Mouse (Mus musculus) cerebellum, adult 8-10 months (tissue): ENCODE measurements at regions not wholly inside any gene's neighbourhood (a gene's known extent, or its start where the extent isn't known, plus 50 kb on each side); places are given as distances from the start of the nearest gene placed in this dataset.

Experiments used
- DNase-seq: peaks from one replicate; pipeline ENCODE4 v3.0.0; 2022

DNA sequence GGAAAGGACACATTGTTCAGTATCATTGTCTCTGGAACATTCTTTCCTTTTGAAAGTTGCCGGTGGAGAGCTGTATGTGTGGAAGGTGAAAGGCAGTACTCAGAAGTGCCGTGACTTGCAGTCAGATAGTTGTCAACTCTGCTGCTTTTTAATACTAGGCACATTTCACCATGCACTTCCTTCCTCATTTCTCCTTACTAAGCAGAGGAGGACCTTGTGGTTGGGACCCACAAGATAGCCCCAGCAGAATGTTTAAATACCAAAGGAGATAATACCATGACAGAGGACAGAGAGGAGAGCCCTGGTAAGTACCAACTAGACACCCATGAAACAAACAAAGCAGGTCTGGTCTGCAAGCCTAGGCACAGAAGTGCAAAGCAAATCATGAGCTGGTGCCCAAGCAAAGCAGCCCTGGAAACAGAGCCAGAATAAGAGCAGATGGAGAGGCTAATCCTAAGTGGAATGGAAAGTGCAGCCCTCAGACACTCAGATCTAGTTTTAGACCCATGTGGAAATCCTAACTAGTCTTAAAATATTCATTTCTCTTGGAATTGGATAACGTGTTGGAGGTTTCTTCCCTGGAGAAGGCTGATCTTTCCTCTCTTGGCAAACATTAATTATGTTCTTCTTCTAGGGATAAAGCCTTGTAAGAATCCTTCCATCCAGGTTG is 341.4 kb downstream of the Insc start:
- no peak for DNase-seq

DNA sequence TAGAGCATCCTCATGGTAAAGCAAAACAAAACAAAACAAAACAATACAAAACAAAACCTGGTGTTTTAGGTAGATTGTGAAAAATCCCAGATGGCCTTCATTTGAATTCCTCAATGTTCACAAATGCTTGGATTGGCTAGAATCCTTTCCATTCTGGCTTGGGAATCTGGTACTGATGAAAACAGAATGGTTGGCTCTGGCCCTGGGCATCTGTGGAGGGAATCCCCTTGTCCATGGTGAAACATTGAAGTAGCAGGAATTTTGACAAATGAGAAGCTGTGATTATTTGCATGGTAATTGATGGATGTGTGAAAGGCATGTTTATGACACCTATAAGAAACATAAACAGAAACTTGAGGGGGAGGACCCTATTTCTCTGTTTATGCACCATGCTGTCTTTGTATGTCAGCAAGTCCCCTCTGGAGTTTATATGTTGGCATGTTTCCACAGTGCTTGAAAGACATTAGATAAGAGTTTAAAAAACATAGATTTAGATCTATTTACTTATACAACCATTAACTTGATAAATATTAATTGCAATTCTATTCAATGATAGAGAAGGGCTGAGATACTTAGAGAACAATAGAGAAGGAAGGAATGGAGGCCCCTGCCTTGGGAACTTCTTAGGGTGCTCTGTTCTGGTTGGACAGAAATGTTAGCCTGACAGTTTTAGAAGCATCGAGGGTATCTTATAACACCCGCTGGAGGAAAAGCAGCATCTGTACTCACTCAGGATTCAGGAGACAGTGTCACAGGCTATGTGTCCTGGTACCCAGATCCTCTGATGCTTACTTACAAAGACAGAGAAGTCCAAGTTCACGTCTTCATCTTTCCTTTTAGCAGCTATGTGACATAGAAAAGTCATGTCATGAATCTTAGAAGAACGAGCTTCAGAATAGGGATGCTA is 343.3 kb downstream of the Insc start:
- no peak for DNase-seq

DNA sequence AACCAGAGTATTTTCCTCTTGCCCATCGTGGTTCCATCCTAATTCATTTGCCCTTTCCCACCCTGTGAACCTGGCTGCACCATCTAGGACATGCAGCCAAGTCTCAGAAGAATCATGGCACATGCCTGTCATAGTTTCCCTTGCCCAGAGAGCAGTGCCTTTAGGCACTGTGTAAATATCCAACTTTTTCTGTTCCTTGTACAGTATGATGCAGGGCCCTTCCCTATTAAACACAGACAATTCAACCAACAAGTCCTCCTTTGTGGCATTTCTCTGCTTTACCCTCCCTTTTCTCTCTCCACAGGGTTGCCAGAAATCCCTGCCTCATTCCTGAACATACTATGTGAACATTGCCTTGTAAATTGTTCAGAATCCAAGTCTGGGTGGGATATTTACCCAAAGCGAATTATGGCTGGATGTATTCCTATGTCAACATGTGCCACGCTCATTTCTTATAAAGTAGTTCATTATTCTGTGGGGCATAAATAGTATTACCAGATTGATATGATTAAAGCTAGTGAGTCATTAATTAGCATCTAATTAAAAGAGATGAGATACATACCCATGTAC is 349.1 kb downstream of the Insc start:
- no peak for DNase-seq

DNA sequence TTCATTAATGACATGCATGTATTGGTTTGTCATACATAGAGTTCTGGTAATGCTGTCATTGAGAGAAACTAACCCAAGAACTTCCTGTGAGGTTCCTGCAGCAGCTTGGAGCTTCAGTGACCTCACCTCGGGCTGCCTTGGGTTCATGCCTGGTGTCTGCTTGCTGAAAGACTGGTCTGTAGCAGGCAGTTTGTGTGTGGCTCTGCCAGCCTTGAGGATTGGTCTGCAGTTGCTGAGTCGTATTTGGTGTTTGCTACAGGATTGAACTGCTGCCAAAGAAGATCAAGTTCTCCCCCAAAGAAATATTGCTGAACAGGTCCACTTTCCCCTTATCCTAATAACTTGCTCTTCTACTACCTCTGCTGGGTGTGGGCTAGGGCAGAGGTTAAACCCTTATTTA is 362.5 kb downstream of the Insc start:
- no peak for DNase-seq

DNA sequence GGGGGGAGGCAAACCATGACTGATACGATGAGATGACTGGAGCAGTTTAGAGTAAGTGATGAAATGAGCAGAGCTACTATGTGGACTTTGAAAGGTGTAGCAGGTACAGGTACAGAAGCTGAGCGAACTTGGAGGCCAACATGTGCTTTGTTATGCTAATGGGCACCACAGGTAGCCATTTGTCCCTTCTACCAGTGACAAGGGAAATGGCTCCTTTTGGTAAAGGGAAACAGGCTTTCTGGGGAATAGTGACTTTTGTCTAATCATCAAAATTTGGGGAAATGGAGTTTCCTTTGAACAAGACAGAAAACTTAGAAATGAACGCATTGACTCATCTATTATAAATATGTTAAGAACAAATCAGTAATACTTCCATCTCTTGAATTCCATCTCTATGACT is 368.8 kb downstream of the Insc start:
- DNase-seq: no peak

DNA sequence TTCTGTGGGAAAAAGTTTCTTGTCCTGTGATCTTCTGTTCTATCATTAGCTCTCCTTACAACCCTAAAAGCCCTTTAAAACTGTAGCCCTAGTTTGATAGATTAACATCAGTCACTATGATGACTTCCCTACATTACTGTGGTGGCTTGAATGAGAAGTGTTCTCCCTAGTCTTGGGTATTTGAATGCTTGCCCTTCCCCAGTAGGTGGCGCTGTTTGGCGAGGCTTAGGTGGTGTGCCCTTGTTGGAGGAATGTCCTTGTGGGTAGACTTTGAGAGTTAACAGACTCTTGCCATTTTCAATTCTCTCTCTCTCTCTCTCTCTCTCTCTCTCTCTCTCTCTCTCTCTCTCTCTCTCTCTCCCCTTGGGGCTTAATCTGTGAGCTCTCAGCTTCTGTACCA is 379.8 kb downstream of the Insc start:
- DNase-seq: no peak

DNA sequence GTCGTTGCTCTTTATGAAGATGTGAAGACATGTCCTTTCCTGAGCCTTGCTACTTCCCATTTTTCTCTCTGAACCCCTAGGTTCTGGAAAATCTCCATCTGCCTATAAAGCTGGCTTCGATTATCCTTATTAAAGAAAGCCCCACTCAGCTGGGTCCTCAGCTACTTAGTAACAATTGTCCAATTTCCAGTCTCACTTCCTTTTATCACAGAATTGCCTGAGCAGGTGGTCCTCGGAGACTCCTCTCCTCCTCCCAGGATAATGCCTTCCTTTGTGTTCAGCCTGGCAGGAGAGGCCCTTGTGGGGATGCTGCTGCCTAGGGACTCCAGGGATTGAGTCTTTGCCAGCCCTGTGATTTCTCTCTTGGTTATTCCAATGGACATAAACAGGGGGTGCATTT is 385.5 kb downstream of the Insc start:
- no peak for DNase-seq

- no peak for DNase-seq
Measured at GRCm38 (mm10) chr7:115131259-115131969, 387.9 kb downstream of the Insc start.

GRCm38 (mm10) chr7:115131970-115132551 is 388.6 kb downstream of the Insc start:
- no peak for DNase-seq

DNA sequence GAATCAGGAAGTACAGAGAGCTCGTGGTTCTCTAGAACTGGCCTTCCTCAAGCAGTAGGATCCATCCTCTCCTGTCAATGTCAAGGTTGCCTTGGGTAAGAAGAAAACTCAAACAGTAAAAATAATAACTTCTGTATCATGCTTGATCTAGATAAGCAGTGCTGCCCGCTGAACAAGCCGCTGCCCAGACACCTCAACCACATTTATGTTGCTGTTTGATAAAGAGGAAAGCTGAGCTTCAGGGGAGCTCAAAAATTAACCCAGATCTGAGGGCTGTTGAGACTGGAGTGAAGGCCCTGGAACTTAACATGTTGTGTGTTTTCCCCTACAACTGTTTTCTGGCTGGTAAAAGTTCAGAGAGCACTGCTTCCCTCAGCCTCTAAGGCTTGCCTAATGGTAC is 389.1 kb downstream of the Insc start:
- no peak for DNase-seq

GRCm38 (mm10) chr7:115134926-115135575 is 391.6 kb downstream of the Insc start:
- no peak for DNase-seq

GRCm38 (mm10) chr7:115140286-115140685 is 396.8 kb downstream of the Insc start:
- DNase-seq: no peak

DNA sequence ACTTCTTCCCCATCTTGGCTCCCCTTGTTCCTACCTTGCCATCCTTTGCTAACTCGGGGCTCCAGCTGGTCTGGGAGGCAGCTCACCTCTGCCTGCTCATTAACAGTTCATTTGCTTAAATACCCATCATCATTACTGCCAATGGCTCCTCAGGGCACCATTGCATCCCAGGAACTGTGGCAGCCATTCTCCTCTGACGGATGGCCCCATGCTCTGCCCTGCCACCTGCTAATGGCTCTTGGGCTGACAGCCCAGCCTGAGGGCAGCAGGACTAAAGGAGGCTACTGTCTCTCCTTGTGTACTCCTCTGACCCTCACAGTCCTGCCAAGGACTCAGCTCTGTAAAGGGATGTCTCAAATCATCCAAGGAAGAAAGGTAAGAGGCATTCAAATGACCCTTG is 398.7 kb downstream of the Insc start:
- DNase-seq: no peak

DNA sequence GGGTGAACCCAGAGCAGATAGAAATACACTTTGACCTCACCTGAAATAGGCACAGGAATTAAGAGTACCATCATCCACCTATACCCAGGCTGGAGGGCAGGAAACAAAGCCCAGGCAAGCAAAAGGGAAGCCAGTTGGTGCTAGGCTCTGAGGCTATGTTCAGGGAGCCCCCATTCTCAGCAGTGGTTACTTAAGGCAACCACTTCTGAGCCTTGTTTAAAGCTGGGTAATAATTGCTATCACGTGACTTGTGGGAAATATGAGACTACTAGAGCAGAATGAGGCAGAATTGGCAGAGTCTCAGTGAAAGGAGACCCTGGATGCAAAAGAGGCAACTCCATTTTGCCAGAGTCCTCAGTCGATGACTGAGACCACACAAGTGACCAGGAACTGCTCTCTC is 401.5 kb downstream of the Insc start:
- DNase-seq: no peak

DNA sequence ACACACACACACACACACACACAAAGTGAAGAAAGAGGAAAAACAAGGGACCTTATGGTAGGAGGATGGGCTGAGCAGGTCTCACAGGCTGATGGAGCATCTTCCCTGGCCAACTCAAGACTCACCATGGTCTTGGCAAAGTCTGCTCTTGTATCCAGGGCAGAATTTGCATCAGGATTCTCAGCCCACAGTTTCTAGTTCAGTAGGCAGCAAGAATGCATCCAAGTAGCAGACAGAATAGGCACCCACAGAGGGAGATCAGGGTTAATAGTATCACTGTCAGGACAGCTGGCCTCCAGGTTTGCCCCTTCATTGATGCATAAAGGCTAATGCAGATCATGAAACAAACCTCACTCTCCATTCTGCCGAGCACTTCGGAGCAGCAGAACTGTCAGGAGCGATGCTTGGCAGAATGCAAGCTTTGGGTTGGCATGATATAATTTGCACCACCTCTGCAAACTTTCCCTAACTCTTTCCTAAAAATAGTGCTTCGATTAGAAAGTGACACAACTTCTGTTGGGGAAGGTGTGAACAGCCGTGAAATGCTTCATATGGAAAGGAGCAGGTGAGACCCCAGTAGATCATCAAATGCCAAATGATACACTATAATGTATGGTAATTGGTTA is 404.0 kb downstream of the Insc start:
- DNase-seq: no peak

GRCm38 (mm10) chr7:115153291-115153690 is 409.8 kb downstream of the Insc start:
- DNase-seq: no peak

GRCm38 (mm10) chr7:115153764-115154509 is 410.4 kb downstream of the Insc start:
- no peak for DNase-seq

DNA sequence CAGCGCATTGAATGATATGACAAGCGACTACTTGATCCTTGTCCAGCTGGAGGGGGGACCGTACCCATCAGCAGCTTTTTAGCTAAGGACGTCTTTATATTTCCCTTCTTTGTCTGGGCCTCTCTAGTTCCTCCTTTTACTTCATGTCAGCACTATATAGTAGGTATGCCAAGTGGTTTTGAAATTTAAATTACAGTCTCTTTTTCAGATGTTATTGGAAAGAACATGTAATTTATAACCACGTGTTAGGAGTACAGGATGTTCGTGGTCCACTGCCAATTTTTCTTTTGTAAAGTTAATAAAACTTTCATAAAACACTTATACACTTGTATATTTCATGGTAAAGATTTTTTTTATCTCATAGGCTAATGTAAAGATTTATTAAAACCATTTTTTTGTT is 426.5 kb downstream of the Insc start:
- no peak for DNase-seq

GRCm38 (mm10) chr7:115170439-115170838 is 426.9 kb downstream of the Insc start:
- DNase-seq: peak; percentile 7

DNA sequence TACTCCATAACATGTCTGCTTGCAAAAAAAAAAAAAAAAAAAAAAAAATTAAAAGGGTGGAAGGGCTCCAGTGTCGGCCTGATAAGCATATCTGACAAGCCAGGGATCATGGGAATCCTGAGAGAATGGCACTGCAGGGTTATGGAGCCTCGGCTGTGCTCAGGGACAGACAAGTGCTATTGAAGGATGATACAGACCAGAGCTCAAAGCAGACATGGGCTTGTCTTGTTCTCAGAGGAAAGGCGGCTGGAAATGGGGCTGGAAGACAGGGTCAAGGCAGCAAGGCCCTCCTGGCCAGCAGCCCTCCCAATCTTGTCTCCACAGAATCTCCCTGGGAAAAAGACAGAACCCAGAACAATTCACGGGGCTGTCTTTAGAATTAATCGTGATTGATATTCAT is 449.0 kb downstream of the Insc start:
- DNase-seq: no peak
